Mouse (Mus musculus) adipocyte (in vitro differentiated cells): ENCODE measurements around the gene Galntl6.
A peak's percentile ranks its signal among the peaks of the same experiment; 100 is the strongest.
"Not testable (repeated sequence)": the region's sequence is repeated elsewhere in the genome, so short reads cannot be mapped to it uniquely, and the experiment has no call there.

Experiments
- DNase-seq: peaks from one replicate; pipeline ENCODE4 v3.0.0-alpha.2; 2016; ENCODE audit warnings: low spot score

Gene Galntl6

DNA sequence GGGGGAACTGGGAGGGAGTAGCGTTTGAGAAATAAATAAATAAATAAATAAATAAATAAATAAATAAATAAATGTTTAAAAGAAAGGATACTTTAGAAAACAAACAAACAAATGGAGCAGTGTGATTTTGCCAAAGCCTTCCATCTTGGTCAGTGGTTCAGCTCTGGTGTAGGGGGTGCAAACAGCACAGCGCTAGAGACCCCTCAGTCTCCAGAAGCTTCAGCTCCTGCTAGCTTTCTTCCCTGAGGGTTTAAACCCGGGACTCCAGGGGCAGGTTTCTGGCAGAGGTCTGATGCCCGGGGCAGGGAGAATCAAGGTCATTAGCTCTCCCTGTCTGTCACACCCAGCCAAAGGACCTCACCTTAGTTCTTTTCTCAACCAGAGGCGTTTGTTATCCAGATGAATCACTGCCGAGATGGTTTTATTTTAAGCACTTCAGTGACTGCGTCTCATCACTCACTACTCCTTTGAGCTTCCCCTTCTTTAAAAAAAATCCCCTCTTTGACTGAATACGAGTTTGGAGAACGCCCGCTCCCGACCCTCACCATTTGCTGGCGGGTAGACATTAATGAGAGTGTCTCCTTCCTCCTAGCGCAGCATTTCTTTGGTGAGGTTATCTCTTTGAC lies 1146.6 kb downstream of the Galntl6 start:
- DNase-seq, result no peak

DNA sequence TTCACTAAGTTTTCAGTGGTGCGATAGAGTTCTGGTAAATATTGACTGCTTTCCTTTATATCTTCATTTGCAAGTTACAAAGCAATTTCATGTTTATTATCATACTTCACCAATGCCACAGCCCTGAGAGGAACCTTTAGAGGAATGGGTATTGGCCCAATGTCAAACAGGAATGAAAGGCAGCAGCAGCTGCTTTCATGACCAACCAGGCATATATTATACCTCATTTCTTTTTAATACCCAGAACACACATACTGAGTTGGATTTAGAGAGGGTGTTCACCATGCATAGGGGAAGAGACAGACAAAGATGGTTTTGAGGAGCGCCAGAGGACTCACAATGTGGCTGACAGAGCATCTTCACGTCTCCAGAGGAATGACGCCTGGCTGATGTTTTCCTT lies 1147.2 kb downstream of the Galntl6 start:
- no peak for DNase-seq

DNA sequence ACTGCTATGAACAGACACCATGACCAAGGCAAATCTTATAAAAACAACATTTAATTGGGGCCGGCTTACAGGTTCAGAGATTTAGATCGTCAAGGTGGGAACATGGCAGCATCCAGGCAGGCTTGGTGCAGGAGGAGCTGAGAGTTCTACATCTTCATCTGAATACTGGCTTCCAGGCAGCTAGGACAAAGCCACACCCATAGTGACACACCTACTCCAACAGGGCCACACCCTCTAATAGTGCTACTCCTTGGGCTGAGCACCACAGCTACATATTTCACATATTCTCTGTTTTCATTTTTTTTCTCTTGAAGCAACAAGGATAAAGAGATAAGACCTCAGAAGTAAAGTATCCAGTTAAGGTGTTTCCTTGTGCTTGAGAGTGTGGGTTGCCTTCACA lies 1149.8 kb downstream of the Galntl6 start:
- not testable (repeated sequence) for DNase-seq

DNA sequence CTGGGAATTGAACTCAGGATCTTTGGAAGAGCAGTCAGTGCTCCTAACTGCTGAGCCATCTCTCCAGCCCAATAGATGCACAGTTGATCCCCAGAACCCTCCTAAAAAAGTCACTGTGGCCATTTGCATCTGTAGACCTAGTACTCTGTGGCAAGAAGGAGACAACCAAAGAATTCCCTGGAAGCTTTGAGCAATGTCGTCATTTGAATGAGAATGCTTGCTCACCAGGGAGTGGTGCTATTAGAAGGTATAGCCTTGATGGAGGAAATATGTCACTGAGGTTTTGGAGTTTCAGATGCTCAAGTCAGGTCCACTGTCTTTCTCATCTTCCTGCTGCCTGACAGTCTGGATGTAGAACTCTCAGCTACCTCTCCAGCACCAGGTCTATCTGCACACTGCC lies 1151.5 kb downstream of the Galntl6 start:
- DNase-seq, result no peak

DNA sequence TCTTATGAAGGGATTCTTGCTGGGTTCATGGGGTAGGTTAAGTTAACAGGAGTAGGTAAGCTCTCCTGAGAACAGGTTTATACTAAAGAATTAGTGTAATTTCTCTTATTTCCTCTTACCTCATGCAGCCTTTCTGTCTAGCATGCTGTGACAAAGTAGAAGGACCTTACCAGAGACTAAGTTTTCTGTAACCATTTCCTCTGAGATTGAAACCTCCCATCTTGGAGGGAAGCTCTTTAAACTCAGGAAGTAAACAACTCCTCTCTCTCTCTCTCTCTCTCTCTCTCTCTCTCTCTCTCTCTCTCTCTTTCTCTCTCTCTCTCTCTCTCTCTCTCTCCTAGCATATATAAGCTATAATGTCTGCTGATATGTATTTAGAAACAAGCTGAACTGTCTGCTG lies 1153.6 kb downstream of the Galntl6 start:
- DNase-seq, result no peak

DNA sequence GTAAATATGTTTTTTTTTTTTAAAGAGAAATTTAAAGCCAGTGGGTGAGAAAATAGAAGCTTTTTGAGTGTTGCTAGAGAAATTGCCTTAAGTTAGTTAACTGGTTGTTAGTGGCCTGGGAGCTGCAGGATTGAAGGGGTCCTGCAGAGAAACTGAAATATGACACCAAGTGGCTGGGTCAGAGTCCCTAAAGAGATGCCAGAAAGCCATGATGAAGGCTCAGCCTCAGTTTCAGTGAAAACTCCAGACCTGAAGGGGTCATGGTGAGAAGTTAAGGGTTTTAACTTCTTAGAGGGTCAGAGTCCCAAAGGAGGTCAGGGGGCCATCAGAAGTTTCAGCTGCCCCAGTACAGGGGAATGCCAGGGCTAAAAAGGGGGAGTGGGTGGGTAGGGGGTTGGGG lies 1155.0 kb downstream of the Galntl6 start:
- no peak for DNase-seq

DNA sequence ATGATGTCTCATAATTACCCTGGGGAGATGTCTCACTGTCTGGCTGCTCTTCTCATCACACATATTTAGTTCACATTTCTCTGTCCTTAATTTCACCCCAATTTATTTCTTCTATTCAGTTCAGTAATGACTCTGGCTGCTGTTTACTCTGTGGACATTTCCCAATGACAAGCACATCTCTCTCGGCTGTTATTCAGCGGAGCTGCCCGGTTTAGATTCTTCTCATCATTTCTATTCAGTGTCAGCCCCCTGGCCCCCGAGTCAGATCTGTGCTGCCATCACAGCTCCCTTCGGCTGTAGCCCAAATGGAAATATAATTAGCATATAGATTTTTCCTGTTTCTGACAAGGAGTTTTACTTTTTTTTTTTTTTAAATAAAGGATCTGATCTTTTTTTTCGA lies 1158.4 kb downstream of the Galntl6 start:
- DNase-seq, result no peak

DNA sequence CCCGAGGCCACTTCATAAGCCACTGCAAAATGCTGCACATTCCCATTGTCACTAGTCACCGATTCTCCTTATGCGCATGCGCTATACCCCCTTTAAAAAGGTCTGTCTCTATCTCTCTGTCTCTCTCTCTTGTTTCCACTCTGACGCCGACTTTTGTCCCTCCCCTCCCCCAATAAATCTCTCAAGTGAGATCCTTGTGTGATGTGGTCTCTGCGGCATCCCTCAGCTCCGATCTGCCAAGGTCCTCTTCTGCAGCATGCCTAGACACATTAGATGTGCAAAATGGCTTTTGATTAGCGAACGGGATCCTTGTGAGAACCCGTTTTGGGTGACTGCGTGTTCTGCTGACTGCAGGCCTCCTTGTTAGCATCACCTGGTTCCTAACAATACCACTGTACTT lies 1168.8 kb downstream of the Galntl6 start:
- no peak for DNase-seq

DNA sequence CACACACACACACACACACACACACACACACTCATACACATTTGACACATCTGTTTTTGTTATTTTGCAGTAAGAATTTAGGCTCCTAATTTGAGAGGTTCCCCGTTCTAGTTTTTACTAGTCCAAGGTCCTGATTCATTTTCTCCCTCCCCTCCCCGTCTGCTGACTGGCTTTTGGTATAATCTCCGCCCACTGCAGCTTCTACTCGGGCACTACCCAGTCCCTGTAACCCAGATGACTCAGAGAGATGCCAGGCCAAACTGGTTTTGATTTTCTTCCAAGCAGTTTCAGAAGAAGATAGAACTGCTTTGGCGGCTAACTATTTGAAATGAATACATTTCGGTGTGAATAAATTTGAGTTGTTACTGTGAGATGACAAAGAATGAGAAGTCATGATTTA lies 1170.5 kb downstream of the Galntl6 start:
- DNase-seq, result peak; percentile 96

DNA sequence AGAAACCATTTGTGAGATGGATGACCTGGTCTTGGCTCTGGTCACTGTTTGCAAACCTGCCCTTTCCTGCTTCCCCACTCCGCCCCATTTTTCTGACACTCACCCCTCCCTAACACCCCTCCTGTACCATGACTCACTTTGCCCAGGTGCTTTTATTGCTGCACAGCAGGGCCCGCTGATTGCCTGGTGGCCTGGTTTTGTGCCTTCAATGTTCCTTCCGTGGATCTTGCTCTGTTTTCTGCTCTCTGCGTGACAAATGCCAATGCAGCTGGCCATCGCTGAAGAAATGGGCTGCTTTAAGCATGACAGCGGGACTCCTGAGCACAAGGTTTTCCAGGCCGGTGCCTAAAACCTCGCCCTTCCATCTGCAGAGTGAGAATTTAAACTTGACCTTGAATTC lies 1171.1 kb downstream of the Galntl6 start:
- DNase-seq, result no peak

DNA sequence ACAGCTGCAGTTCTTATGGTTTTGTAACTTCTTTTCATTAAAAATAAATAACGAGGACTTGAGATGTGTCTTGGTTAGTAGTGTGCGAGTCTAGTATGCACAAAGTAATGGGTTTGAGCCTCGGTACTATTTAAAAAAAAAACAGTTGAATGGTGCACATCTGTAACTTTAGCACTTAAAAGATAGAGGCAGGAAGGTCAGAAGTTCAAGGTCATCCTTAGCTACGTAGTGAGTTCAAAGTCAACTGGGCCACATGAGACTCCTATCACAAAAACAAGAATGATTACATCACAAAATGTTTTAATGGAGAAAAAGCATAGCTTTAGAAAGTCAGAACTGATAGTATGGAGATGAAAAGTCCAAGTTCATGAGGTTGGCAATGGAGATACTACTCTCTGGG lies 1175.2 kb downstream of the Galntl6 start:
- DNase-seq, result no peak

DNA sequence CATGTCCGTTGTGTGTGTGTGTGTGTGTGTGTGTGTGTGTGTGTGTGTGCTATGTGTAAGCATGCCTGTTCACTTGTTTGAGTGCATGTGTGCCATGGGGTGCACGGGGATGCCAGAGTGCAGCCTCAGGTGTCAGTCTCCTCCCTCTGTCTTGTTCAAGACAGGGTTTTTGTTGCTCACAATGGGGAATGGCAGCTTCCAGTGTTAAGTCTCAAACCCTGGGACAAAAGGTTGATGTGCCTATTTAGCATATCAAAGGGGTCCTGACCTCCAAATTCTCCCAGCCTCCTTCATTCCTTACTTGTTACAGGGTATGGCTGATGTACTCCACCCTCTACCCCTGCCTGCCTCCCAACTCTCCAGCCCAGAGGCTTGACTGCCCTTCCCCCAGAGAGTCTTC lies 1179.6 kb downstream of the Galntl6 start:
- DNase-seq, result no peak

DNA sequence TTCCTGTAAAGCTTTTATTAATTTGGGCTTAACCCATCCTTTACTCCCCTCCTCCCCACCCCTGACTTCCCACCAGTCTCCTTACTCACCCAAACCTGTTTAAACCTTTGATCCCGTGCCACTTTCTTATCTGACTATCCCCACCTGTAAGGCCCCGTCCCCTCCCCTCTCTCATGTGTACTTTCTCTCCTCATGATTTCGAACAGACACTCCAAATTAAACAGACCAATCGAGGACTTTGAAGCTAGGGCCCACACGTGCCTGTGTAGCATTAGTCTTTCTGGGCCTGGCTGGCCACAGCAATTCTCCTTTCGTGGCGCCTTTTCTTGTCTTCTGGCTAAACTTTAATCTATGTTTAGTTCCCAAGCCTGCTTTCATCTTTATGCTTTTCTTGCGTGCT lies 1180.8 kb downstream of the Galntl6 start:
- DNase-seq, result no peak

DNA sequence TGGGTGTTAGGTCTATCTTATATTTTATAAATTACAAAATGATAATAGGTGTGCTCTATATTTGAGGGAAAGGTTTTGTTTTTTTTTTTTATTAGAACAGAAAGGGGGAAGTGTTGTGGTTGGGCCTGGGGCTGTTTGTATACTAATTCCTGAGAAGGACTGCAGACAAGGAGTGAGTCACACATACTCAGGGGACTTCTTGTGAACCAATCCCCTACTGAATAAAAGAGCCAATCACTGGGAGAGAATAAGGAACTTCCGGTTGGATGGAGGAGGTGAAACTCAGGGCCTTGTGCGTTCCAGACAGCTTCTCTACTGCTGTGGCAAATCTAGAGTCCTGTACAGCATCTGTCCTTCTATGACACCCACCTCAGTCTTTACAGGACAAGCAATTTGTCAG lies 1184.2 kb downstream of the Galntl6 start:
- no peak for DNase-seq

DNA sequence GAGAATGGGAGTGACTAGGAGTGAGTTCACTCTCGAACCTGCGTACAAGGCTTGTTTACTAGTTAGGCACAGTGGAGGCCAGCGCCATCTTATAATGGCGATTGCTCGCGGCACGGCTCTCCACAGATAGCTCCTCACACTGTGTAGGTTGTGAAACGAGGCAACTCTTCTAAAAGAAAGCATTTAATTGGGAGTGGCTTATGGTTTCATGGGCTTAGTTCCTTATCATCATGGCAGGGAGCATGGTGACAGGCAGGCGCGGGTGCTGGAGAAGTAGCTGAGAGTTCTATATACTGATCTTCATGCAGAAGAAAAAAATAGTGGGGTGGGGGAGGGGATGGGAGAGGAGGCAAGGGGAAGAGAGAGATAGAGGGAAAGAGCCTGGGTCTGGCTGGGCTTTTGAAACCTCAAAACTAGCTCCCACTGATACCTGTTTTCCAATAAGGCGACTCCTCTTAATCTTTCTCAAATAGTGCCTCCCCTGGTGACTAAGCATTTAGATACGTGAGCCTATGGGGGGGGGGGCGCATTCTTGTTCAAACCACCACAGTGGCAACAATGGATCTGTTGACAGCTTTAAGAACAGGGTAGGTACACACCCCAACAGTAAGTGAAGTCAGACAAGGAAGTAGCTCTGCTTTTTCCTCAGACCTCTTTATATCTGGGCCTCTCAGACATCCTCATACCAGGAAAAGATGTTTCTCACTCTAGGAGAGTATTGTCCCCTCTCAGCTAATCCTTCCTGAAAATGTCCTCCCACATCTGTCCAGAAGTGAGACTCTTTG lies 1187.4 kb downstream of the Galntl6 start:
- DNase-seq, result no peak
